Mouse (Mus musculus) ES-Bruce4 (cell line): ENCODE results near the gene Itga1. TPM values are rescaled to one million over a fixed set of nuclear protein-coding genes. Genes with fewer than 3 reads are reported as not detected.
A peak's percentile ranks its signal among the peaks of the same experiment; 100 is the strongest.

Source experiments
- H3K27ac ChIP-seq: 2 replicates; pipeline ENCODE4 v1.5.1; 2012; ENCODE audit warnings: low read length, inconsistent platforms; ENCODE audit not compliant: insufficient read depth
- H3K27me3 ChIP-seq: 2 replicates; pipeline ENCODE4 v1.6.1; 2012; ENCODE audit warnings: mild to moderate bottlenecking, low read length, inconsistent platforms; ENCODE audit not compliant: control insufficient read depth, poor library complexity, insufficient read depth, severe bottlenecking
- H3K36me3 ChIP-seq: 2 replicates; pipeline ENCODE4 v1.6.1; 2012; ENCODE audit warnings: inconsistent platforms, mild to moderate bottlenecking, low read length, moderate library complexity; ENCODE audit not compliant: control insufficient read depth, poor library complexity, insufficient read depth, severe bottlenecking
- H3K4me1 ChIP-seq: one replicate; pipeline ENCODE4 v1.8.1; 2011; ENCODE audit warnings: low read length; ENCODE audit not compliant: control insufficient read depth, insufficient read depth
- H3K4me3 ChIP-seq: 2 replicates; pipeline ENCODE4 v1.5.1; 2011; ENCODE audit warnings: low read depth, mild to moderate bottlenecking, low read length
- H3K9ac ChIP-seq: 2 replicates; pipeline ENCODE4 v1.6.1; 2012; ENCODE audit warnings: low read depth, mild to moderate bottlenecking, inconsistent platforms; ENCODE audit not compliant: poor library complexity, severe bottlenecking
- H3K9me3 ChIP-seq: replicated peaks from 2 replicates; pipeline ENCODE4 v1.6.1; 2012; ENCODE audit warnings: mild to moderate bottlenecking, low read length, inconsistent platforms; ENCODE audit not compliant: control insufficient read depth, poor library complexity, insufficient read depth, severe bottlenecking
- CTCF ChIP-seq: IDR thresholded peaks from one replicate; pipeline ENCODE4 v1.8.1; 2011; ENCODE audit warnings: low read depth, low read length
- EP300 ChIP-seq: IDR thresholded peaks from 2 replicates; pipeline ENCODE4 v1.6.1; 2011; ENCODE audit warnings: low read depth, low read length; ENCODE audit not compliant: insufficient read depth
- POLR2A ChIP-seq: IDR thresholded peaks from one replicate; pipeline ENCODE4 v1.8.1; 2011; ENCODE audit warnings: low read length; ENCODE audit not compliant: insufficient read depth
- polyA plus RNA-seq: library from polyadenylated mRNA; stranded (reverse); fragments of >200 nt; gene quantifications from 2 replicates; pipeline ENCODE4 v1.2.4, GENCODE M21; 2011; ENCODE audit warnings: low read depth; ENCODE audit not compliant: missing spikeins, insufficient read depth, insufficient read length

Gene Itga1
- polyA plus RNA-seq, 1 experiment = 5.2 TPM

DNA sequence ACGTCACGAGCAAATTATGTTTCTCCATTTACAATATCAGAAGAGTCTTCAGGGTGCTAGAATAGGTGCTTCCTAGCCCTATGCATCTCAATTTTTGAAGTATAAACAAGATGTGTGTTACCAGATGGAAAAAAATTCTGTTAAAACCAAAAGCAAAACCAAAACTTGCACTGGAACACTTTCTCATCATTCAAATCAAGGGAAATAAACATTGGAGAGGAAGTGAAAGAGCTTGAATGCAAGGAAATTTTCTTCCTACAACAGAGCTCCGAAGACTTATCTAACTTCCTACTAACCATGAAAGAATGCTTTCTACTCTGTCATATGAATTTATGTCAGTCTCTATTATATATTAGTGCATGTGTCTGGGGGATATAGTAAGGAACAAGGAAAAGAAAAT, 35.0 kb upstream of the Itga1 start:
- no peaks in the 10 kb centered on the region for H3K36me3 ChIP-seq
- H3K4me1 ChIP-seq = no peaks in the 10 kb centered on the region
- TF ChIP-seq EP300 (no peak), CTCF (no peak), POLR2A (no peak)
- H3K9ac ChIP-seq = no peak overlapping the region
- H3K4me3 ChIP-seq = no peak overlapping the region
- no peaks in the 10 kb centered on the region for H3K27me3 ChIP-seq
- H3K27ac ChIP-seq = no peak overlapping the region
- H3K9me3 ChIP-seq = no peaks in the 10 kb centered on the region

- no peaks in the 10 kb centered on the region for H3K9me3 ChIP-seq
- H3K4me3 ChIP-seq = no peak overlapping the region
- no peak overlapping the region for H3K9ac ChIP-seq
- no peak for TF ChIP-seq CTCF
- TF ChIP-seq EP300 = no peak
- no peaks in the 10 kb centered on the region for H3K27me3 ChIP-seq
- no peaks in the 10 kb centered on the region for H3K36me3 ChIP-seq
- peaks cover 3% of the 10 kb centered on the region for H3K4me1 ChIP-seq
- H3K27ac ChIP-seq = 0 out of 2 replicates have a peak overlapping the region, but pooled peaks have one; percentile 36
These were observed 30.7 kb upstream of the Itga1 start for GRCm38 (mm10) chr13:115132435-115132834.

- Histone ChIP-seq H3K4me1 (peaks cover 3% of the 10 kb centered on the region), H3K27ac (no peak overlapping the region), H3K9me3 (no peaks in the 10 kb centered on the region), H3K9ac (no peak overlapping the region), H3K27me3 (no peaks in the 10 kb centered on the region), H3K4me3 (no peak overlapping the region), H3K36me3 (no peaks in the 10 kb centered on the region)
- TF ChIP-seq POLR2A = no peak
- TF ChIP-seq EP300 = no peak
- no peak for TF ChIP-seq CTCF
These were observed 29.6 kb upstream of the Itga1 start for GRCm38 (mm10) chr13:115131381-115131780.

- H3K4me3 ChIP-seq = no peak overlapping the region
- H3K27ac ChIP-seq = no peak overlapping the region
- no peak overlapping the region for H3K9ac ChIP-seq
- H3K4me1 ChIP-seq = peaks cover 3% of the 10 kb centered on the region
- H3K27me3 ChIP-seq = no peaks in the 10 kb centered on the region
- H3K36me3 ChIP-seq = no peaks in the 10 kb centered on the region
- TF ChIP-seq EP300 = no peak
- TF ChIP-seq POLR2A = no peak
- TF ChIP-seq CTCF = no peak
- no peaks in the 10 kb centered on the region for H3K9me3 ChIP-seq
These were observed 28.3 kb upstream of the Itga1 start for GRCm38 (mm10) chr13:115130035-115130434.

DNA sequence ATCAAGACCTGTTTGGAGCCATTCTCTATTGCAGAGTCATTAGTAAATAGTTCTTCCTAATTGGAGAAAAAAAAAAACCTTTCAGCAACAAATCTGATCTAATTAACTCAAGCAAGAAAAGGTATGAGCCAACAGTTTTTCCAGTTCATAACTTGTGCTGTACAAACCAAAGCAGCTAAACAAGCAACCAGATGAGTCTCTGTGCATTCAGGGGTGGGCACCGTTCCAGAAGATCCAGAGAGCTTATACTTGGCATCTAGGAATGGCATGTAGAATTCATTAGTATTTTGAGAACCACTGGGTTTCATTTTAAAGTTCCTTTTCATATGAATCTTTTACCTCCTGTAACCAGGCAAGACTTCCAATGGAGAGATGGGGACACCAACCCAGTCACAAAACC, 26.1 kb upstream of the Itga1 start:
- no peak for TF ChIP-seq POLR2A
- no peak for TF ChIP-seq CTCF
- no peak for TF ChIP-seq EP300
- no peak overlapping the region for H3K9ac ChIP-seq

DNA sequence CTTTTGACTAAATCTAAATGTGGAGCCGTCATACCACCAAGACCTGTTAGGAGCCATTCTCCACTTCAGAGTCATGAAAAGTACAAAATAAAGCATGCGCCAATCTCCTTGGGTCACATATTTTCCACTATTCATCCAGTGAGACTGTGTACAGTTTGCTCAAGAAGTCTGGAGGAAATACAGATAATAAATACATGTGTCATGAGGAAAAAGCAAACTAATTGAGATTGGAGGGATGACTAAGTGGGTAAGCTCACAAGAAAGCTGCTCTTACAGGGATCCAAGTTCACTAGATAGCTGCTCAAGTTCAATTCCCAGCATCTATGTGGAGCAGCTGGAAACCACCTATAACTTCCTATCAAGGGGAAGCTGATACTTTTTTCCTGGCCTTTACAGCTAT, 24.8 kb upstream of the Itga1 start:
- H3K27ac ChIP-seq = no peak overlapping the region
- H3K27me3 ChIP-seq = no peaks in the 10 kb centered on the region
- peaks cover 3% of the 10 kb centered on the region for H3K4me1 ChIP-seq
- no peaks in the 10 kb centered on the region for H3K9me3 ChIP-seq
- TF ChIP-seq CTCF (no peak), EP300 (no peak), POLR2A (no peak)
- no peak overlapping the region for H3K4me3 ChIP-seq
- no peaks in the 10 kb centered on the region for H3K36me3 ChIP-seq
- no peak overlapping the region for H3K9ac ChIP-seq

More for the DNA sequence above, 26.1 kb upstream of the Itga1 start:
- Histone ChIP-seq H3K4me1 (peaks cover 3% of the 10 kb centered on the region), H3K27me3 (no peaks in the 10 kb centered on the region), H3K27ac (no peak overlapping the region), H3K9me3 (no peaks in the 10 kb centered on the region), H3K36me3 (no peaks in the 10 kb centered on the region), H3K4me3 (no peak overlapping the region)
